Comparison of ENCODE assay signal across 10 mouse cellular contexts in the genomic region with DNA sequence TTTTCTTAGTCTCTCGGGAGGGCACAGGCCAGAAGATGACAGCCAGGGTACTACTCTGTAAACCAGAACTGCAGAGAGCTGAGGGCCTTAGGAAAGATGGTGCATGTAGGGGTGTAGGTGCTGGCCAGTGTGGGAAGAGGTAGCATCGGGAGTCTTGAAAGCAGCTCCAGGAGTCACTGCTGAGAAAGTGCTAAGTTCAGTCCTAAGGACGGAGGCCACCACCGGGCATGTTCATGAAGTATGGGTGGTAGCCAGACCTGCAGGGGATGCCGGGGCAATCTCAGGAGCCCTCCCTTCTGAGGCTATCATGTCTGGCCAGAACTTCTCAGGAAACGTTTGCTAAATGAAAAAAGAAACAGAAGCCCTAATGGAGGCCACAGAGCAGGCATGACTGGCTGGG. TPM values are rescaled to one million over a fixed set of nuclear protein-coding genes. Genes with fewer than 3 reads are reported as not detected.
A peak's percentile ranks its signal among the peaks of the same experiment; 100 is the strongest.
DNase-seq lines count a peak whose midpoint lies in the region; ATAC-seq and TF ChIP-seq lines count a peak whose summit lies in the region.
"Had no signal": no experiment of that assay in that cellular context is flagged by ENCODE, and none has a peak within 500 bp of the region (broad histone marks: within the 10 kb centered on the region; RNA-seq: fewer than 3 reads in every experiment).

No protein-coding gene starts in this region.

- peak overlapping the region; percentile 22; the same call in 1 of the 2 replicates for H3K9ac ChIP-seq in heart, embryonic 14.5 days (ENCODE audit: low read length)
- no peak overlapping the region for H3K9ac ChIP-seq in neural tube, embryonic 11.5 days (ENCODE audit: low read length)
- H3K9ac ChIP-seq in kidney, postnatal 0 days (ENCODE audit: low read depth, low read length): no peak overlapping the region
- no peak overlapping the region for H3K9ac ChIP-seq in stomach, embryonic 16.5 days (ENCODE audit: low read length)
- H3K9ac ChIP-seq: liver, embryonic 13.5 days had no signal

- 69% methylated on average over 6 of the region's 6 CpGs for WGBS in heart, embryonic 14.5 days
- 83% methylated on average over 6 of the region's 6 CpGs for WGBS in neural tube, embryonic 11.5 days
- WGBS in kidney, postnatal 0 days: 58% methylated on average over 6 of the region's 6 CpGs
- 66% methylated on average over 6 of the region's 6 CpGs for WGBS in stomach, embryonic 16.5 days

- peak overlapping the region; percentile 30 to 62 for H3K27ac ChIP-seq in heart, embryonic 14.5 days (replicated peaks in 1 of 2; ENCODE audit: control insufficient read depth in 1 of 2, insufficient read depth in 1 of 2, low read depth in 2 of 2, low read length in 2 of 2)
- no peak overlapping the region for H3K27ac ChIP-seq in neural tube, embryonic 11.5 days (ENCODE audit: low read depth, low read length)
- H3K27ac ChIP-seq in kidney, postnatal 0 days: peak overlapping the region; percentile 56; the same call in 1 of the 2 replicates
- H3K27ac ChIP-seq in stomach, embryonic 16.5 days (ENCODE audit: low read length): no peak overlapping the region
- H3K27ac ChIP-seq: liver, embryonic 13.5 days had no signal

- H3K4me1 ChIP-seq in heart, embryonic 14.5 days (ENCODE audit: control insufficient read depth in 2 of 2, insufficient read depth in 2 of 2, low read length in 2 of 2): peaks cover 41 to 55% of the 10 kb centered on the region in 2 experiments
- H3K4me1 ChIP-seq in neural tube, embryonic 11.5 days (ENCODE audit: control insufficient read depth, insufficient read depth, low read length): peaks cover 34% of the 10 kb centered on the region
- H3K4me1 ChIP-seq in kidney, postnatal 0 days (replicated peaks; ENCODE audit: insufficient read depth, low read length): peaks cover 21% of the 10 kb centered on the region
- H3K4me1 ChIP-seq in stomach, embryonic 16.5 days (ENCODE audit: control insufficient read depth, insufficient read depth, low read length): peaks cover 20% of the 10 kb centered on the region

- no peaks in the 10 kb centered on the region for H3K27me3 ChIP-seq in heart, embryonic 14.5 days (ENCODE audit: control insufficient read depth, insufficient read depth, low read length)
- H3K27me3 ChIP-seq in neural tube, embryonic 11.5 days (ENCODE audit: control insufficient read depth, insufficient read depth, low read length): no peaks in the 10 kb centered on the region
- no peaks in the 10 kb centered on the region for H3K27me3 ChIP-seq in kidney, postnatal 0 days (ENCODE audit: insufficient read depth, low read length)
- no peaks in the 10 kb centered on the region for H3K27me3 ChIP-seq in stomach, embryonic 16.5 days (ENCODE audit: control insufficient read depth, insufficient read depth, low read length)

- H3K4me2 ChIP-seq in heart, embryonic 14.5 days (ENCODE audit: low read length): peak overlapping the region; percentile 69
- 0 out of 2 replicates have a peak overlapping the region, but pooled peaks have one; percentile 10 for H3K4me2 ChIP-seq in neural tube, embryonic 11.5 days (ENCODE audit: low read depth)
- no peak overlapping the region for H3K4me2 ChIP-seq in kidney, postnatal 0 days (ENCODE audit: low read length)
- peak overlapping the region; percentile 9; the same call in 1 of the 2 replicates for H3K4me2 ChIP-seq in stomach, embryonic 16.5 days (ENCODE audit: low read depth, low read length)
- H3K4me2 ChIP-seq: liver, embryonic 13.5 days had no signal

- no peak for ATAC-seq in heart, embryonic 14.5 days (ENCODE audit: insufficient number of reproducible peaks, insufficient read depth, low FRiP score, low read depth)
- ATAC-seq in neural tube, embryonic 11.5 days (ENCODE audit: insufficient read depth, low FRiP score, low TSS enrichment): no peak
- no peak for ATAC-seq in kidney, postnatal 0 days (replicated peaks; ENCODE audit: low FRiP score, low read depth)
- no peak for ATAC-seq in stomach, embryonic 16.5 days (ENCODE audit: insufficient read depth, low FRiP score)
- ATAC-seq: CD4-positive, CD25-positive, alpha-beta regulatory T cell, adult 4 months had no signal

- H3K9me3 ChIP-seq in heart, embryonic 14.5 days (ENCODE audit: control insufficient read depth, low read length): no peaks in the 10 kb centered on the region
- H3K9me3 ChIP-seq in neural tube, embryonic 11.5 days (ENCODE audit: control insufficient read depth, low read length): no peaks in the 10 kb centered on the region
- no peaks in the 10 kb centered on the region for H3K9me3 ChIP-seq in kidney, postnatal 0 days (replicated peaks; ENCODE audit: low read length)
- H3K9me3 ChIP-seq in stomach, embryonic 16.5 days (replicated peaks; ENCODE audit: control insufficient read depth, low read length): no peaks in the 10 kb centered on the region
- H3K9me3 ChIP-seq: liver, embryonic 13.5 days had no signal

- no peak overlapping the region for H3K4me3 ChIP-seq in heart, embryonic 14.5 days (ENCODE audit: control insufficient read depth in 1 of 2, insufficient read depth in 1 of 2, low read depth in 1 of 2, low read length in 2 of 2)
- H3K4me3 ChIP-seq in neural tube, embryonic 11.5 days (ENCODE audit: low read depth, low read length): no peak overlapping the region
- no peak overlapping the region for H3K4me3 ChIP-seq in kidney, postnatal 0 days (replicated peaks; ENCODE audit: low read depth, low read length)
- no peak overlapping the region for H3K4me3 ChIP-seq in stomach, embryonic 16.5 days (replicated peaks; ENCODE audit: low read length)
- H3K4me3 ChIP-seq: liver, embryonic 13.5 days had no signal

- no peak for TF ChIP-seq CTCF in kidney, postnatal 0 days (IDR thresholded peaks at IDR 0.05; ENCODE audit: low read depth)

- H3K36me3 ChIP-seq in heart, embryonic 14.5 days (ENCODE audit: control insufficient read depth, insufficient read depth, low read length): peaks cover 37% of the 10 kb centered on the region
- peaks cover 12% of the 10 kb centered on the region for H3K36me3 ChIP-seq in neural tube, embryonic 11.5 days (ENCODE audit: control insufficient read depth, insufficient read depth, low read length)
- peaks cover 15% of the 10 kb centered on the region for H3K36me3 ChIP-seq in kidney, postnatal 0 days (ENCODE audit: insufficient read depth, low read length)
- peaks cover 1% of the 10 kb centered on the region; the same call in 1 of the 2 replicates for H3K36me3 ChIP-seq in stomach, embryonic 16.5 days (ENCODE audit: control insufficient read depth, insufficient read depth, low read length)

- intact Hi-C loops in heart, postnatal 25 days (cut with DNase I): no loop called here

- DNase-seq in heart, postnatal 25 days (ENCODE audit: low spot score): no peak
- no peak for DNase-seq in neural tube, embryonic 11.5 days (ENCODE audit: low spot score)
- DNase-seq in neural tube, embryonic 10.5 days (ENCODE audit: extremely low spot score, low spot score): no peak
- DNase-seq in kidney, postnatal 0 days (ENCODE audit: low spot score): no peak
- DNase-seq in layer of hippocampus, postnatal 36 days: no peak
- no peak for DNase-seq in cerebellum, postnatal 36 days
- DNase-seq: liver, embryonic 13.5 days had no signal

RNA-seq across cellular contexts. Expression of gene Litaf, which starts 3.3 kb away (rescaled TPM):
- polyA plus RNA-seq in heart, embryonic 14.5 days (2014; fragmentation: Nextera tagmentation; extraction: Ambion mirVana): 71.8 and 75.7 TPM in 2 replicates
- 10 to 100 TPM; 21.7 to 24.2 TPM for total RNA-seq in heart, postnatal 25 days (2021)
- 59.3 and 61.0 TPM in 2 replicates for polyA plus RNA-seq in neural tube, embryonic 11.5 days (2014; fragmentation: Nextera tagmentation; extraction: Ambion mirVana)
- polyA plus RNA-seq in kidney, postnatal 0 days (2015; fragmentation: Nextera tagmentation; extraction: Ambion mirVana): 137 and 145 TPM in 2 replicates
- polyA plus RNA-seq in stomach, embryonic 16.5 days (2015; fragmentation: Nextera tagmentation; extraction: Ambion mirVana): 94.2 and 103 TPM in 2 replicates
- 10 to 100 TPM; 18.4 to 19.9 TPM for total RNA-seq in layer of hippocampus, postnatal 36 days (2021)

RNA-seq across cellular contexts. Expression of gene Snn, which starts 8.5 kb away (rescaled TPM):
- 50.4 and 52.4 TPM in 2 replicates for polyA plus RNA-seq in heart, embryonic 14.5 days (2014; fragmentation: Nextera tagmentation; extraction: Ambion mirVana)
- 10 to 100 TPM; 28.3 to 33.3 TPM for total RNA-seq in heart, postnatal 25 days (2021)
- polyA plus RNA-seq in neural tube, embryonic 11.5 days (2014; fragmentation: Nextera tagmentation; extraction: Ambion mirVana): 98.1 and 108 TPM in 2 replicates
- 31.0 and 32.9 TPM in 2 replicates for polyA plus RNA-seq in kidney, postnatal 0 days (2015; fragmentation: Nextera tagmentation; extraction: Ambion mirVana)
- polyA plus RNA-seq in stomach, embryonic 16.5 days (2015; fragmentation: Nextera tagmentation; extraction: Ambion mirVana): 23.6 and 26.4 TPM in 2 replicates
- total RNA-seq in layer of hippocampus, postnatal 36 days (2021): 100 to 1,000 TPM; 157 to 167 TPM

Comparison
In these comparisons a context has a peak if more than half of its experiments do, and no peak if none do; other contexts are left out.
1. H3K27ac ChIP-seq: peak in heart, embryonic 14.5 days (2 of 2) and kidney, postnatal 0 days (single experiment); none in neural tube, embryonic 11.5 days (single experiment) and stomach, embryonic 16.5 days (single experiment).